In genomic region chr9:75094762-75095161, GRCm38 (mm10) we compare ENCODE assay signal across 16 mouse cellular contexts. TPM values are rescaled to one million over a fixed set of nuclear protein-coding genes. Genes with fewer than 3 reads are reported as not detected.
A peak's percentile ranks its signal among the peaks of the same experiment; 100 is the strongest.
DNase-seq lines count a peak whose midpoint lies in the region; ATAC-seq and TF ChIP-seq lines count a peak whose summit lies in the region.
"Had no signal": no experiment of that assay in that cellular context is flagged by ENCODE, and none has a peak within 500 bp of the region (broad histone marks: within the 10 kb centered on the region; RNA-seq: fewer than 3 reads in every experiment).

No protein-coding gene starts in this region.

- peaks cover 47% of the 10 kb centered on the region for H3K4me1 ChIP-seq in bone marrow macrophage, adult 2 months (ENCODE audit: control insufficient read depth, insufficient read depth, low read length)
- H3K4me1 ChIP-seq in stomach, postnatal 0 days (replicated peaks; ENCODE audit: control insufficient read depth, insufficient read depth) = no peaks in the 10 kb centered on the region
- H3K4me1 ChIP-seq: embryonic facial prominence, embryonic 15.5 days; forebrain, embryonic 13.5 days; heart, embryonic 12.5 days; hindbrain, embryonic 10.5 days; limb, embryonic 13.5 days; midbrain, embryonic 13.5 days had no signal

- no peaks in the 10 kb centered on the region for H3K36me3 ChIP-seq in stomach, postnatal 0 days (ENCODE audit: control insufficient read depth, insufficient read depth, low read length)
- H3K36me3 ChIP-seq: embryonic facial prominence, embryonic 15.5 days; limb, embryonic 13.5 days; midbrain, embryonic 13.5 days had no signal

- ATAC-seq in megakaryocyte progenitor cell, adult 5-6 weeks (replicated peaks; ENCODE audit: poor library complexity) = peak; percentile 97
- no peak for ATAC-seq in stomach, postnatal 0 days (ENCODE audit: low FRiP score, low TSS enrichment)
- ATAC-seq: forebrain, embryonic 13.5 days; midbrain, embryonic 13.5 days had no signal

- H3K9ac ChIP-seq in stomach, postnatal 0 days (ENCODE audit: low read length) = no peak overlapping the region
- H3K9ac ChIP-seq: embryonic facial prominence, embryonic 15.5 days; forebrain, embryonic 13.5 days; heart, embryonic 12.5 days; limb, embryonic 13.5 days; midbrain, embryonic 13.5 days had no signal

- peak overlapping the region; percentile 59 for H3K27ac ChIP-seq in layer of hippocampus, adult 2 months
- H3K27ac ChIP-seq in bone marrow macrophage, adult 2 months (ENCODE audit: insufficient read depth, low read depth, low read length) = peak overlapping the region; percentile 100
- H3K27ac ChIP-seq in stomach, postnatal 0 days (replicated peaks) = no peak overlapping the region
- H3K27ac ChIP-seq: embryonic facial prominence, embryonic 15.5 days; forebrain, embryonic 13.5 days; hindbrain, embryonic 10.5 days; limb, embryonic 13.5 days; midbrain, embryonic 13.5 days had no signal

- no peak for TF ChIP-seq EP300 in stomach, postnatal 0 days (optimal IDR thresholded peaks at IDR 0.05)

- H3K4me2 ChIP-seq in stomach, postnatal 0 days (replicated peaks; ENCODE audit: low read depth) = no peak overlapping the region
- H3K4me2 ChIP-seq: embryonic facial prominence, embryonic 15.5 days; forebrain, embryonic 13.5 days; heart, embryonic 12.5 days; limb, embryonic 13.5 days; midbrain, embryonic 13.5 days had no signal

- no peaks in the 10 kb centered on the region for H3K9me3 ChIP-seq in stomach, postnatal 0 days (ENCODE audit: control insufficient read depth, low read length)
- H3K9me3 ChIP-seq: embryonic facial prominence, embryonic 15.5 days; forebrain, embryonic 13.5 days; heart, embryonic 12.5 days; hindbrain, embryonic 10.5 days; limb, embryonic 13.5 days; midbrain, embryonic 13.5 days had no signal

- H3K27me3 ChIP-seq in stomach, postnatal 0 days (ENCODE audit: control insufficient read depth, insufficient read depth, low read length) = no peaks in the 10 kb centered on the region
- H3K27me3 ChIP-seq: embryonic facial prominence, embryonic 15.5 days; forebrain, embryonic 13.5 days; heart, embryonic 12.5 days; limb, embryonic 13.5 days; midbrain, embryonic 13.5 days had no signal

- DNase-seq in layer of hippocampus, adult 2 months (ENCODE audit: low spot score in 2 of 2) = no peak
- DNase-seq in layer of hippocampus, adult 18-20 months (ENCODE audit: low spot score in 2 of 2) = no peak
- DNase-seq in A20 (ENCODE audit: low read depth, low spot score) = peak; percentile 77
- no peak for DNase-seq in stomach, postnatal 0 days (ENCODE audit: low spot score)
- no peak for DNase-seq in thymus, postnatal 10 days (ENCODE audit: low spot score in 2 of 2)
- DNase-seq: adrenal gland, postnatal 36 days; cerebellum, adult 18-20 months; gastrocnemius, adult 2 months had no signal

- TF ChIP-seq CTCF in layer of hippocampus, adult 2 months (conservative IDR thresholded peaks at IDR 0.05) = no peak
- no peak for TF ChIP-seq CTCF in bone marrow macrophage, adult 2 months (IDR thresholded peaks at IDR 0.05; ENCODE audit: low read depth, low read length)
- TF ChIP-seq CTCF in stomach, postnatal 0 days (IDR thresholded peaks at IDR 0.05; ENCODE audit: low read depth) = no peak

- 53% methylated on average over 3 of the region's 3 CpGs for WGBS in stomach, postnatal 0 days

- no peak for TF ChIP-seq POLR2A in bone marrow macrophage, adult 2 months (IDR thresholded peaks at IDR 0.05; ENCODE audit: borderline replicate concordance, low read depth, low read length)

- H3K4me3 ChIP-seq in layer of hippocampus, adult 2 months = no peak overlapping the region
- H3K4me3 ChIP-seq in bone marrow macrophage, adult 2 months (ENCODE audit: insufficient read depth, low read length) = no peak overlapping the region
- H3K4me3 ChIP-seq in stomach, postnatal 0 days (ENCODE audit: low read depth, low read length) = no peak overlapping the region
- H3K4me3 ChIP-seq: embryonic facial prominence, embryonic 15.5 days; forebrain, embryonic 13.5 days; gastrocnemius, adult 2 months; heart, embryonic 12.5 days; hindbrain, embryonic 10.5 days; limb, embryonic 13.5 days; midbrain, embryonic 13.5 days had no signal

RNA-seq across cellular contexts. Expression of gene Myo5a, which starts 23.9 kb away (rescaled TPM):
- 100 to 1,000 TPM; 201 to 210 TPM for total RNA-seq in layer of hippocampus, adult 2 months (2021)
- total RNA-seq in layer of hippocampus, adult 18-20 months (2021) = 100 to 1,000 TPM; 200 to 204 TPM
- 230 and 234 TPM in 2 replicates for polyA plus RNA-seq in bone marrow macrophage, adult 2 months (2012; ENCODE audit: insufficient read depth, insufficient read length, missing spikeins)
- 59.6 and 80.1 TPM in 2 replicates for total RNA-seq in megakaryocyte progenitor cell, adult 5-6 weeks (2015)
- total RNA-seq in megakaryocyte progenitor cell, adult 5-6 weeks (2017) = 113 and 133 TPM in 2 replicates
- 4.3 and 4.9 TPM in 2 replicates for polyA plus RNA-seq in stomach, postnatal 0 days (2015; fragmentation: Nextera tagmentation; extraction: Ambion mirVana)

RNA-seq across cellular contexts. Expression of gene Arpp19, which starts 57.3 kb away (rescaled TPM):
- 100 to 1,000 TPM; 163 to 170 TPM for total RNA-seq in layer of hippocampus, adult 2 months (2021)
- 100 to 1,000 TPM; 162 to 182 TPM for total RNA-seq in layer of hippocampus, adult 18-20 months (2021)
- 176 and 183 TPM in 2 replicates for polyA plus RNA-seq in bone marrow macrophage, adult 2 months (2012; ENCODE audit: insufficient read depth, insufficient read length, missing spikeins)
- total RNA-seq in megakaryocyte progenitor cell, adult 5-6 weeks (2015) = 132 and 179 TPM in 2 replicates
- 136 and 149 TPM in 2 replicates for total RNA-seq in megakaryocyte progenitor cell, adult 5-6 weeks (2017)
- polyA plus RNA-seq in stomach, postnatal 0 days (2015; fragmentation: Nextera tagmentation; extraction: Ambion mirVana) = 301 and 327 TPM in 2 replicates
